Mouse (Mus musculus) hindbrain, embryonic 14.5 days (tissue): ENCODE data around the gene Tecpr1. TPM values are rescaled to one million over a fixed set of nuclear protein-coding genes. Genes with fewer than 3 reads are reported as not detected.
A peak's percentile ranks its signal among the peaks of the same experiment; 100 is the strongest.

Source experiments
- ATAC-seq: fragments of 200-750 bp; cut with Nextera tagmentation; 2 replicates; pipeline ENCODE4 v1.8.0; 2017; ENCODE audit warnings: moderate number of reproducible peaks, mild to moderate bottlenecking, moderate TSS enrichment, moderate library complexity; ENCODE audit not compliant: low FRiP score
- DNase-seq: peaks from one replicate; pipeline ENCODE4 v3.0.0-alpha.2; 2015; ENCODE audit warnings: low spot score
- H3K27ac ChIP-seq: fragments of 300-500 bp; sonication (generic); 2 replicates; pipeline ENCODE4 v1.5.1; 2014; ENCODE audit warnings: mild to moderate bottlenecking, moderate library complexity
- H3K27me3 ChIP-seq: fragments of 300-500 bp; sonication (generic); 2 replicates; pipeline ENCODE4 v1.6.1; 2014; ENCODE audit warnings: mild to moderate bottlenecking, low read length, mixed read lengths; ENCODE audit not compliant: control insufficient read depth, insufficient read depth
- H3K36me3 ChIP-seq: fragments of 300-500 bp; sonication (generic); replicated peaks from 2 replicates; pipeline ENCODE4 v1.6.1; 2014; ENCODE audit not compliant: control insufficient read depth, insufficient read depth
- H3K4me1 ChIP-seq: fragments of 300-500 bp; sonication (generic); replicated peaks from 2 replicates; pipeline ENCODE4 v1.6.1; 2014; ENCODE audit warnings: antibody characterized with exemption, low read length, mixed read lengths; ENCODE audit not compliant: control insufficient read depth, insufficient read depth
- H3K4me2 ChIP-seq: fragments of 300-500 bp; sonication (generic); replicated peaks from 2 replicates; pipeline ENCODE4 v1.6.1; 2014; ENCODE audit warnings: mild to moderate bottlenecking, moderate library complexity
- H3K4me3 ChIP-seq: fragments of 300-500 bp; sonication (generic); replicated peaks from 2 replicates; pipeline ENCODE4 v1.5.1; 2014; ENCODE audit warnings: mild to moderate bottlenecking, low read length
- H3K9ac ChIP-seq: fragments of 300-500 bp; sonication (generic); 2 replicates; pipeline ENCODE4 v1.6.1; 2014
- H3K9me3 ChIP-seq: fragments of 300-500 bp; sonication (generic); 2 replicates; pipeline ENCODE4 v1.6.1; 2016; ENCODE audit warnings: low read length; ENCODE audit not compliant: control insufficient read depth
- WGBS: fragments of 180-500 bp; shearing (Covaris S2); extraction: QIAGEN DNeasy Blood & Tissue Kit; methylation state at CpG from one replicate; pipeline ENCODE4 v1.1.7; 2014; 5-methylcytosine and 5-hydroxymethylcytosine counted together
- polyA plus RNA-seq: library from polyadenylated mRNA; unstranded; fragments of >200 nt; fragmentation: Nextera tagmentation; extraction: Ambion mirVana; gene quantifications from 2 replicates; pipeline ENCODE4 v1.2.1, GENCODE M21; 2014

Gene Tecpr1
- 32.3 and 34.7 TPM in 2 replicates for polyA plus RNA-seq

GRCm38 (mm10) chr5:144223503-144223862, at the start of gene Tecpr1:
TSS of gene Tecpr1 (minus strand) at chr5:144223615.
- peak; percentile 95 for DNase-seq
- H3K27me3 ChIP-seq: no peaks in the 10 kb centered on the region
- peak; percentile 96 for ATAC-seq
- WGBS: under 1% methylated on average over 37 of the region's 37 CpGs
- peak within 1 kb of the TSS; percentile 81 for H3K9ac ChIP-seq
- peak within 1 kb of the TSS; percentile 72 for H3K27ac ChIP-seq
- no peaks in the 10 kb centered on the region for H3K9me3 ChIP-seq
- H3K36me3 ChIP-seq: no peaks in the 10 kb centered on the region; the same call in 1 of the 2 replicates
- peak within 1 kb of the TSS; percentile 68 for H3K4me3 ChIP-seq
- H3K4me2 ChIP-seq: peak within 1 kb of the TSS; percentile 85
- peaks cover 21% of the 10 kb centered on the region for H3K4me1 ChIP-seq

GRCm38 (mm10) chr5:144271772-144272171, 48.4 kb upstream of the Tecpr1 start:
- Histone ChIP-seq H3K4me3 (no peak overlapping the region), H3K36me3 (peaks cover 4% of the 10 kb centered on the region), H3K9me3 (no peaks in the 10 kb centered on the region), H3K9ac (no peak overlapping the region), H3K4me1 (no peaks in the 10 kb centered on the region), H3K4me2 (no peak overlapping the region), H3K27ac (no peak overlapping the region), H3K27me3 (no peaks in the 10 kb centered on the region)
- DNase-seq (no peak), ATAC-seq (no peak)
- WGBS: 76% methylated on average over 5 of the region's 5 CpGs

GRCm38 (mm10) chr5:144271118-144271517, 47.7 kb upstream of the Tecpr1 start:
- no peaks in the 10 kb centered on the region for H3K4me1 ChIP-seq
- H3K4me2 ChIP-seq: no peak overlapping the region
- ATAC-seq (no peak), DNase-seq (no peak)
- no peak overlapping the region for H3K27ac ChIP-seq
- no peaks in the 10 kb centered on the region for H3K27me3 ChIP-seq
- WGBS: 75% methylated on average over 3 of the region's 3 CpGs
- no peaks in the 10 kb centered on the region for H3K9me3 ChIP-seq
- H3K36me3 ChIP-seq: peaks cover 11% of the 10 kb centered on the region
- H3K4me3 ChIP-seq: no peak overlapping the region
- no peak overlapping the region for H3K9ac ChIP-seq

- no peaks in the 10 kb centered on the region for H3K9me3 ChIP-seq
- H3K4me2 ChIP-seq: no peak overlapping the region
- H3K27me3 ChIP-seq: no peaks in the 10 kb centered on the region
- 92% methylated on average over 8 of the region's 8 CpGs for WGBS
- H3K27ac ChIP-seq: no peak overlapping the region
- no peak for DNase-seq
- H3K4me1 ChIP-seq: no peaks in the 10 kb centered on the region
- no peak overlapping the region for H3K4me3 ChIP-seq
- peaks cover 13% of the 10 kb centered on the region for H3K36me3 ChIP-seq
- H3K9ac ChIP-seq: no peak overlapping the region
- ATAC-seq: no peak
These were observed 47.0 kb upstream of the Tecpr1 start for GRCm38 (mm10) chr5:144270420-144270819.

- H3K9ac ChIP-seq: no peak overlapping the region
- peaks cover 17% of the 10 kb centered on the region for H3K36me3 ChIP-seq
- 96% methylated on average over 7 of the region's 7 CpGs for WGBS
- H3K4me3 ChIP-seq: no peak overlapping the region
- no peaks in the 10 kb centered on the region for H3K4me1 ChIP-seq
- DNase-seq (no peak), ATAC-seq (no peak)
- no peak overlapping the region for H3K27ac ChIP-seq
- H3K9me3 ChIP-seq: no peaks in the 10 kb centered on the region
- no peaks in the 10 kb centered on the region for H3K27me3 ChIP-seq
- no peak overlapping the region for H3K4me2 ChIP-seq
These were observed 46.5 kb upstream of the Tecpr1 start for GRCm38 (mm10) chr5:144269926-144270325.

- DNase-seq: no peak
These were observed 44.3 kb upstream of the Tecpr1 start for GRCm38 (mm10) chr5:144267535-144268241.

GRCm38 (mm10) chr5:144263496-144263895, 40.1 kb upstream of the Tecpr1 start:
- H3K27me3 ChIP-seq: no peaks in the 10 kb centered on the region
- H3K9ac ChIP-seq: no peak overlapping the region
- H3K4me3 ChIP-seq: no peak overlapping the region
- H3K36me3 ChIP-seq: peaks cover 56% of the 10 kb centered on the region
- no peaks in the 10 kb centered on the region for H3K9me3 ChIP-seq
- DNase-seq (no peak), ATAC-seq (no peak)
- peaks cover 12% of the 10 kb centered on the region for H3K4me1 ChIP-seq
- no peak overlapping the region for H3K4me2 ChIP-seq
- H3K27ac ChIP-seq: no peak overlapping the region
- WGBS: 90% methylated on average over 13 of the region's 13 CpGs

More at GRCm38 (mm10) chr5:144267535-144268241, 44.3 kb upstream of the Tecpr1 start:
- H3K4me1 ChIP-seq: no peaks in the 10 kb centered on the region
- H3K27me3 ChIP-seq: no peaks in the 10 kb centered on the region
- H3K4me2 ChIP-seq: no peak overlapping the region
- ATAC-seq: no peak
- no peaks in the 10 kb centered on the region for H3K9me3 ChIP-seq
- H3K36me3 ChIP-seq: peaks cover 31% of the 10 kb centered on the region
- WGBS: 77% methylated on average over 8 of the region's 8 CpGs
- no peak overlapping the region for H3K9ac ChIP-seq
- no peak overlapping the region for H3K27ac ChIP-seq
- no peak overlapping the region for H3K4me3 ChIP-seq

GRCm38 (mm10) chr5:144263082-144263481, 39.7 kb upstream of the Tecpr1 start:
- H3K9ac ChIP-seq: no peak overlapping the region
- H3K9me3 ChIP-seq: no peaks in the 10 kb centered on the region
- H3K4me3 ChIP-seq: no peak overlapping the region
- ATAC-seq (no peak), DNase-seq (no peak)
- 84% methylated on average over 9 of the region's 9 CpGs for WGBS
- peaks cover 57% of the 10 kb centered on the region for H3K36me3 ChIP-seq
- peaks cover 16% of the 10 kb centered on the region for H3K4me1 ChIP-seq
- no peaks in the 10 kb centered on the region for H3K27me3 ChIP-seq
- H3K27ac ChIP-seq: no peak overlapping the region
- H3K4me2 ChIP-seq: no peak overlapping the region

DNA sequence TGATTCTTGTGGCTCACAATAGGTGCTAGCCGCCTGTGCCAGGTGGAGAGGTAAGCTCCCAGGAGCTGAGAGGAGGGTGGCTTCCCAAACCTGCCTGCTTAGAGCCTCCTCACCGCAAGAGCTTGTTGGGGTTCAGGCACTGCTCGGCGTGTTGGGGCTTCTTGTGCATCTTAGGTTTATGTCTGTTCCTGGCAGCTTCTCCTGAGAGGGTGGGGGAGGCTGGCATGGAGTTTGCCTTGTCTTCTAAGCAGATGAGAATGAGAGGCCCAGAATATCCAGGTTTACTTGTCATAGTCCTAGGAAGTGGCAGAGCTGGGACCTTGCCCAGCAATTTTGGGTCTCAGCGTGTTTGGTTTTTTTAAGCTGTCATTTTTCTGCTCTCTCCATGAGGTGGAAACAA, 38.4 kb upstream of the Tecpr1 start:
- no peak for DNase-seq
- Histone ChIP-seq H3K27me3 (no peaks in the 10 kb centered on the region), H3K27ac (no peak overlapping the region), H3K4me3 (no peak overlapping the region), H3K9me3 (no peaks in the 10 kb centered on the region), H3K4me2 (no peak overlapping the region), H3K9ac (no peak overlapping the region), H3K36me3 (peaks cover 53% of the 10 kb centered on the region), H3K4me1 (peaks cover 28% of the 10 kb centered on the region)
- no peak for ATAC-seq
- WGBS: 94% methylated on average over 5 of the region's 5 CpGs
